Mouse (Mus musculus) CH12F3 (cell line): ENCODE measurements around the gene Lrrc74a.

ENCODE experiments used
- in situ Hi-C: fragments of 300-500 bp; cut with MboI; formaldehyde crosslinking; loops from 2 replicates; pipeline ENCODE4 v1.14.3; 2020; ENCODE audit warnings: low sequenced_read_pairs

The Lrrc74a gene

DNA sequence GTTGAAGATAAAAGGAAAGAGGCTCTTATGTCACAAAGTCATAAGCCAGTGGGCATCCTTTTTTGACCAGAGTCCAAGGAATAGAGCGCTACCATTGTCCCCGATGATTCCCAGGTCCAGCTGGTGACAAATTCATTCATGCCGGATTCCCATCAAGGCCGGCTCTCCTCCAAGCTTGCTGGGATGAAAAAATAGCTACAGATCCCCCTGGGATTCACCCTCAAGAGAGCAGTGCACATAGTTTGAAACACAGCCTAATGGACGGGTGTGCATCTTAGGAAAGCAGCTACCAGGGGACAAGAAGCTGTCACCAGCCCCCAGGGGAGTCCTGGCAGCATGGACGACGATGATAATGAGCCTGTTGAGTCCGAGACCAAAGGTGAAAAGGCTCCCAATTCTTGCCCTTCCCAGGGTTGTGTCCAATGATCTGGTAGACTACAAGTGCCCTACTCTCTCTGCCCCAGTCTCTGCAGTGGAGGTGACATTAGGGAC, at the start of gene Lrrc74a:
Lrrc74a (plus strand) TSS at position 51 of the 492 bp plus-strand sequence.
- in situ Hi-C loops = no loop called here

GRCm38 (mm10) chr12:86685275-86685674, 48.9 kb upstream of the Lrrc74a start:
- in situ Hi-C loops = no loop called here

- in situ Hi-C loops = no loop called here
These were observed 47.4 kb upstream of the Lrrc74a start for GRCm38 (mm10) chr12:86686551-86687330.

- in situ Hi-C loops = no loop called here
These were observed 46.7 kb upstream of the Lrrc74a start for GRCm38 (mm10) chr12:86687445-86687955.

DNA sequence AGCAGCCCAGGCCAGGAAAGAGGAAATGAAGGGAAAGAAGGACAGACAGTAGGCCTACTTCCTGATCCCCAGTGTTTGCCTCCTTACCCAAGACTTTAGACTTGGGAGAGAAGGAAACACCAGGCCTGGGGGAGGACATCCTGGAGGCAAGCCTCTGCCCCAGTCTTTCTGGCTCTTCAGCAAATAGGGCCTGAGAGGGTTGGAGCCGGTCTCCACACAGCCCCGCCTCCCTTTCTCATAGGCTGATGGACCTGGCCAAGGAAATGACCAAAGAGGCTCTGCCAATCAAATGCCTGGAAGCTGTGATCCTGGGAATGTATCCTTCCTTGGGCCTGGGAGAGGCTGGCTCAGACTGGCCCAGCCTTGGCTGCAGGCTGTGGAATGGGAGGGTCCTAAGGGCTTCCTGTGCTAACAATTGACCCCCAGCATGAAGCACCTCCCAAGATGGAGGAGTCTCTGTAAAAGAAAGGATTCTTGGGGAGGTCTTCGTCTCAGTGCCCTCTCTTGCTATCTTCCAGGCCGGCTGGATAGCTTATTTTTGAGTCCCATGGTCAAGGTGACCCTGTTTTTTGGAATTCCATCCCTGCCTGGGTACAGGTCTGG, 46.1 kb upstream of the Lrrc74a start:
- in situ Hi-C loops = no loop called here

DNA sequence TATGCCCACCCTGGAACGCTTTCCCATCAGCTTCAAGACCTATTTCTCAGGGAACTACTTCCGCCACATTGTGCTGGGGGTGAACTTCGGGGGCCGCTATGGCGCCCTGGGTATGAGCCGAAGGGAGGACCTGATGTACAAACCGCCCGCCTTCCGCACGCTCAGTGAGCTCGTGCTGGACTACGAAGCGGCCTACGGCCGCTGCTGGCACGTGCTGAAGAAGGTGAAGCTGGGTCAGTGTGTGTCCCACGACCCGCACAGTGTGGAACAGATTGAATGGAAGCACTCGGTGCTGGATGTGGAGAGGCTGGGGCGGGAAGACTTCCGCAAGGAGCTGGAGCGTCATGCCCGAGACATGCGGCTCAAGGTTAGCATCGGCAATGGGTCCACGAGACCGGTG, 45.3 kb upstream of the Lrrc74a start:
- in situ Hi-C loops = no loop called here

- in situ Hi-C loops = no loop called here
These were observed 43.3 kb upstream of the Lrrc74a start for GRCm38 (mm10) chr12:86690700-86691485.

- in situ Hi-C loops = no loop called here
These were observed 41.5 kb upstream of the Lrrc74a start for GRCm38 (mm10) chr12:86692471-86693356.

GRCm38 (mm10) chr12:86693389-86693788, 40.8 kb upstream of the Lrrc74a start:
- in situ Hi-C loops = no loop called here

- in situ Hi-C loops = no loop called here
These were observed 39.7 kb upstream of the Lrrc74a start for GRCm38 (mm10) chr12:86694441-86694840.

DNA sequence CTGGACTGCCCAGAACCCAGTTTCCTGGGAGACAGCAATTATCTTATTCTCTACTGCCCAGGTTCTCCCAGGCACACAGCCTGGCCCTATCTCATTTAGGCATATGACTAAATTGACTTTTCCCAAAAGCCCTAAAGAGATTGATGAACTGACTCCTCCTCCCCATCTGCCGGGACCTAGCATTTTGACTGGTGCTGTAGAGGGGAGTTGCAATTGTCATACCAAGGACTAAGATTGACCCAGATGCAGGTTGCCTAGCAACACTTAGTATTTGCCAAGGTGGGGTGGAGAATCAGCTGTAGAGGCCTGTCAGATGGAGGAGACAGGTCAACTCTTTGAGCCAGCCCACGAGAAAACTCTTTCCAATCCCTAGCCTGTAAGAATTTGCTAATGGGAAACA, 36.2 kb upstream of the Lrrc74a start:
- in situ Hi-C loops = no loop called here

DNA sequence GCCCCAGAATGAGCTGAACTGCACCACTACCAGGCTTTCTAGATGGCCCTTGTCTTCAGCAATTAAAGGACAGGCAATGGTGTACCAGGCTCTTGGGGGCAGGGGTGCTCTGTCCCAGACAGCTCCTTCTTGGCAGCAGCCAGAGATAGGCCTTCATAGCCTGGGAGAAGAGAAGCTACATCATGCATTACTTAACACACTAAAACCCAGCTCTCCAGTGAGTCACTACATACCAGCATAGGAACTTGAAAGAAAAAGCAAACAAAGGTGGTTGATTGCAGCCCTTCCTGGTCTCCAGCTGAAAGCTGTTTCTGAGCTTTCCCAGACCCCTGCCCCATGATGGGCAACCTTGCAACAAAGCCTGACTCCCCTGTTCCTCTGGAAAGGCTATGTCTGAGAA, 35.6 kb upstream of the Lrrc74a start:
- in situ Hi-C loops = no loop called here

- in situ Hi-C loops = no loop called here
These were observed 33.9 kb upstream of the Lrrc74a start for GRCm38 (mm10) chr12:86699965-86700926.

DNA sequence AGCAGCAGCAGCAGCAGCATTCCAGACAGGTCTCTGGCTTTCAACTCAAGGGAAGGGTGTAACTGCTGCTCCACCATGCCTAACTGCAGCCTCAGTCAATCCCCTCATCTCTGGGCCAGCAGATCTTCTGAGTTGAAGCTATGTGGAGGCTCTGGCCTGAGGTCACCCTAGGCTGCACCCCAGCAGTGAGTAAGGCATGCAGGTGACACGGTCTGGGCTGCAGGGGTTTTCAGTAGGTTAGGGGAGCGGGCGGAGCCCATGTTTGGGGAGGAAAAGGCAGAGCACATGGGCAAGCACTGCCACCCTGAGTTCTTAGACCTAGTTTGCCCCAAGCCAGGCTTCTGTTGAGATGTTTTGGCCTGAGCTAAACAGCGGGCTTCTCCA, 33.2 kb upstream of the Lrrc74a start:
- in situ Hi-C loops = no loop called here

GRCm38 (mm10) chr12:86701491-86701890, 32.7 kb upstream of the Lrrc74a start:
- in situ Hi-C loops = no loop called here

DNA sequence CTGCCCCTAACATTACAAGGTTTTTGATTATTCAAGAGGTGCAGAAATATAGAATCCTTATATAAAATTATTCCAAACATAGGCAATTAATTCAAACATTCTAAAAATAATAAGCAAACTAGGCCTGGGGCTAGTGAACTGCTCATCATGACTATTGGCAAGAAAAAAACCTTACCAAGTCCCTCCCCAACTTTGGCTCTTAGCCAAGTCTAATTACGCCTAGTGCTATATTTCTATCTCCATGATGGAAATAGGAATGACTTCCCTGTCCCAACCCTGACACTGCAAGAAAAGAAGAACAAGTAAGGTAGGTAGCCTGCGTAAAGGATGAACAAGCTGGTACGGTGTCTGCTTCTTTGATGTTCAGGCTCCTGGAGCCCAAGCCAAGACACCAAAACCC, 31.5 kb upstream of the Lrrc74a start:
- in situ Hi-C loops = no loop called here

DNA sequence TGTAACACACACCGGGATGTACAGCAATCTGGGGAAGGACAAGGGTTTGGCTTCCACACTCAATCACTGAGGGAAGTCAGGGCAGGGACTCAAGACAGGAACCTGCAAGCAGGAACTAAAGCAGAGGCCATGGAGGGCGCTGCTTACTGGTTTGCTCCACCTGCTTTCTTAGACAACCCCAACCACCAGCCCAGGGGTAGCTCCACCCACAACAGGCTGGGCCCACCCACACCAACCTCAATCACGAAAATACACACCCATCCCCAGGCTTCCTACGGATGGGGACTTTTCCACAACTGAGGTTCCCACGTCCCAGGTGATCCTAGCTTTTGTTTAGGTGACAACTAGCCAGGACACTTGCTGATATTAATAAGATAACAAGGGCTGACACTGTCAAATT, 28.3 kb upstream of the Lrrc74a start:
- in situ Hi-C loops = no loop called here

GRCm38 (mm10) chr12:86714026-86714425, 20.1 kb upstream of the Lrrc74a start:
- in situ Hi-C loops = no loop called here

GRCm38 (mm10) chr12:86715401-86715800, 18.8 kb upstream of the Lrrc74a start:
- in situ Hi-C loops = no loop called here
